Mouse (Mus musculus): ENCODE measurements around the gene Lrfn4.
"Not testable (repeated sequence)": the region's sequence is repeated elsewhere in the genome, so short reads cannot be mapped to it uniquely, and the experiment has no call there.

The Lrfn4 gene

DNA sequence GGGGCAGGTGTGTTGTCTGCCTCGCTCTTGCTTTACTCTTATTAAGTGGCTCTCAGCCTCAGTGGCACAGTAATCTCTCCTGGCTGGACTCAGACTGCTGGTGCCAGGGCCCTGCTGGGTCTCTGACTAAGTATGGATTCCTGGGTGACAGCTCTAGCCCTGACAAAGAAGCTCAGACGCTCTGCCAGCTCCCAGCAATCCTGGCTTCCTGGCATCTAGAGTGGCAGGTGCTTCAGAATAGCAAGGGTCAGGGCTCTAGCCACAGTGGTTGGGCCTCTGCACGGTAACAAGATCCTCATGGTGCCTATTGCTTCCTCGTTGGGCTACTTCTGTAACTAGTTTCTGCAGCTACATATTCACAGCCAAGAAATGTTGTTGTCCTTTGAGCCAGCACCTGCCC is 5.4 kb downstream of the Lrfn4 start:
- CTCF ChIA-PET: no interaction called here

DNA sequence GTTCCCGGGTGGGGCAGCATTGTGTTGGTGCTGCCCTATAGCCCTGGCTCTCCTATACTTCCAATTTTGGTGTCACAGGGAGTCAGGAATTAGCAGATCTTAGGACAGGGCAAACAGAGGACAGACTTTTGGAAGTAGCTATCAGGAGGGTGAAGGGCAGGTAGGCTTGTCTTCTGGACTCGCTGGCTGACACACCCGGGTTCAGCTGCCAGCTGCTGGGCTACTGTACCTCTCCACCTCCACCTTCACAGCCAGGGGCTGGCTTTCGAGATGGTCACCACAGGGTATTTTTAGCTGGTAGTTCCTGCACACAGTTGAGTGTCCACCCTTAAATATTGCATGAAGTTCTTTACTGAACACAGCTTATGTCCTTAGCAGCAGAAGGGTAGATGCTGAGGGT is 7.0 kb downstream of the Lrfn4 start:
- CTCF ChIA-PET: no interaction called here

DNA sequence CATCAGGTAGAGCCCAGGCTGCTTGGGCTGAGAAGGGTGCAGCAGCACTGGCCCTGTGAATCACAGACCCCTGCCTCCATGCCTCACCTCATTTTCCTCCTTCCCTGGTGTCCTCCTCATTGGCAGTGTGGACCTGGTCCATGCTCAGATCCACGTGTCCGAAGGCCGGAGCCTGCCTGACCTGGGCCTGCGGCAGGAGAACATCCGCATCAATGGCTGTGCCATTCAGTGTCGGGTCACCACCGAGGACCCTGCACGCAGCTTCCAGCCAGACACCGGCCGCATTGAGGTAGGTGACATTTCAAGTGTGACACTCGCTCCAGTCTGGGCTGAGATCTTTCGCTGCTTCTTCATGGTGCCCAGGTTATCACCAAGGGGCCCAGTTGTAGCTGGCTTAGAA is 8.1 kb downstream of the Lrfn4 start:
- CTCF ChIA-PET: no interaction called here

DNA sequence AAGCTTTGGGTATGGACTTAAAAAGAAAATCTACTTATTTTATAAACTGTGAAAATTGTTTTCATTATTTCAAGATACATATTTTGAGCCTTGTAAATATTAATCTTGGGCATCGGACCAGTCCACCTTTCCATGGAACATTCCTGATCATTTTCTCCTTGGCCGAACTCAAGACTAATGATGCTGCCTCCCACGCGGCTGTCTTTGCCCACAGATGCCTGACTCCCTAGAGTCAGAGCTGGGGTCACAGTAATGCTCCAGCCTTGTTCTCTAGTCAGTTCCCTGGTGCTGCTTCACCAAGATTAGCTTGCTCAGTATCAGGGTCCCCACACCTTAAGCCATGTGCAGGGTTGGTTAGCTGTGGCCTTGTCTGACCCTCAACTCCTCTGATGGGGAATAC is 9.8 kb downstream of the Lrfn4 start:
- CTCF ChIA-PET: interaction anchor here (0.6 to 0.7 kb wide), 2 partner anchors 23 to 253 kb away, joined by 5 to 8 read pairs; no protein-coding TSS in a partner anchor

DNA sequence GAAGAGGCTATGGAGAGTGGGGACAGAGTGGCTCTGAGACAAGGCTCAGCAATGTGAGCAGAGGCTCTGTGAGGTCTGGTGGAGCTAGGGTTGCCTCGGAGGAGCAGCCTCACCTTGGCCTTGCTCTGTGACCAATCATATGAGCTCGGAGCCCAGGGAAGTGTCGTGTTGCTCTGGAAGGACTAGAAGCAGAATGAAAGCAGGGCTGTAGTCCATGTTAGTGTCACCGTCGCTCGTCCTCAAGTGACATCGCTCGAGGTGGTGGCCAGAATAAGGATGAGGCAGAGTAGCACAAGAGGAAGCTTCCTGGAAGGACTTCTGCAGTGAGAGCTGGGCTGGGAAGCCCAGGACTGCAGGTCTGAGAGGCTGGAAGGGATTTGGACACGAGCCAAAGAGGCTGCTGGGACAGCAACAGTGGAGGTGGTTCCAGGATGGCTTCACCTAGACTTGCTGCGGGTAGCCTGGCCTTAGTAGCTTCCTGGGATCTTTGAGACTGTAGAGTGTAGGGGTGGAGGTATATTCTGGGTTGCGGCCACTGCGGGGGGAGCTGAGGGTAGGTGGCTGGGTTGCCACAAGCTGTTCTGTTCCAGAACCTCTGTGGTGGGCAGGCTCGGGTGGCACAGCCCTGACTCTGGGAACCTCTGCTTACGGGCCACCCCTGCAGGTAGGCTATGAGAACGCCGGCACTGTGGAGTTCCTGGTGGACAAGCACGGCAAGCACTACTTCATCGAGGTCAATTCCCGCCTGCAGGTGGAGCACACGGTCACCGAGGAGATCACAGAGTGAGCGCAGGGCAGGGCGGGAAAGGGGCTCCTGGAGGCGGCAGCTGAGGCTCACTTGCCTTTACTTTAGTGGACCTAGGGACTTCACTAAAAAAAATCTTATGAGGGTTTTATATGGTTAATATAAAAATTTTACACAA is 11.4 kb downstream of the Lrfn4 start:
- CTCF ChIA-PET: interaction anchor here (0.6 kb wide), 1 partner anchor 61 kb away, joined by 3 read pairs; no protein-coding TSS in a partner anchor

DNA sequence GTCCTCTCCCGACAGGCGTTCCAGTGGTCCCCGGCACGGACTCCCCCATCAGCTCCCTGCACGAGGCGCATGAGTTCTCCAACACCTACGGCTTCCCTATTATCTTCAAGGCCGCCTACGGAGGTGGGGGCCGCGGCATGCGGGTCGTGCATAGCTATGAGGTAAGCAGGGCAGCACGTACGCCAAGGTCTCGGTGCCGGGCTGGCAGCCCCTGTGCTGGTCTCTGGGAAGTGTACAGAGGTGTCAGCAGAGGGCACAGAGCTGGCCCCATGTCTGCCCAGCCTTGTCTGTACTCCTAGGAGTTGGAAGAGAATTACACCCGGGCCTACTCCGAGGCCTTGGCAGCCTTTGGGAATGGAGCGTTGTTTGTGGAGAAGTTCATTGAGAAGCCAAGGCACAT is 13.0 kb downstream of the Lrfn4 start:
- CTCF ChIA-PET: no interaction called here

DNA sequence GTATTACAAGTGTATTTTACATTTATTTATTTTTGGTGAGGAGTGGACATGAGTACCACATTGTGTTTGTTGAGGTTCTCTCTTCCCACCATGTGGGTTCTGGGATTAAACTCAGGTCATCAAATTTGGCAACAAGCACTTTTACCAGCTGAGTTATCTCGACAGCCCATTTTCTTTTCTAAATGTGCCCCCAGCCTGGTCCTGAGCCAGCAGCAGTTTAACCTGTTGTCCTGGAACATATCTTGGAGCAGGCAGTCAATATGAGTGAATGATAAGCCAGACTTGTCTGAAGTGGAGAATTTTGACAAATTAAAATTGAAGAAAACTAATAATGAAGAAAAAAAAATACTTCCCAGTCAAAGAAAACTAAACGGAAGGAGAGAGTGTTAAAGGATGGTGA is 19.4 kb downstream of the Lrfn4 start:
- CTCF ChIA-PET: no interaction called here

DNA sequence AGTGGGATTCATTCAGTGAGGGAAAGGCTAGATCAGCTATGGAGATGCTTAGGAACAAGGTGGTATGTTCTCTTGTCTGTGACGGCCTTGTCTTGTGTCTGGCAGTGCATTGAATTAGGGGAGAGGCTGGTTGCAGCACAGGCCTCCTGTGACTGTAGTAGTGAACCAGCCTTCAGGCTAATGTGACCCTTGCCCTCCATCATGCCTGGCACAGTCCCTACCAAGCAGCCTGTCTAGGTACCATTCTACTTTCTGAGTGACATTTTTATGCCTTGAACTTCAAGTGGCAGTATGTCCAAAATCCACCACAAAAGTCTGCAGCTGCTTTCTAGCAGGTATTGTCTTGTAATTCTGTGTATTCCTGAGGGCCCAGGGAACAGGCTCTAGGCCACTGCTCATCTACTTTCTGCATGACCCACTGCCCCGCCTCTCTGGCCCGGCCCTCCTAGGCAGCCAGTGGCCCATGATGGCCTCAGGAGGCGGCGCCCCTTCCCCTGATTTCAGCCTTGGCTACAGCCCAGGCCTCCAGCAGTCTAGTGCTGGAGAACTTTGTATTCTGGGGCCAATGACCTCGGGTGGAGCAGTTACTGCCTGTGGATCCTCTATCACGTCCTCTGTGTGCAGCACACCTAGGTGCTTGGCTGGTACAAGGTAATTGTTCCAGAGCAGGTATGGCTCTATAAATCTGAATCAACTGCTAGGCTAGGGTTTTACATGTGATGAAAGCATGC is 21.5 kb downstream of the Lrfn4 start:
- CTCF ChIA-PET: no interaction called here

DNA sequence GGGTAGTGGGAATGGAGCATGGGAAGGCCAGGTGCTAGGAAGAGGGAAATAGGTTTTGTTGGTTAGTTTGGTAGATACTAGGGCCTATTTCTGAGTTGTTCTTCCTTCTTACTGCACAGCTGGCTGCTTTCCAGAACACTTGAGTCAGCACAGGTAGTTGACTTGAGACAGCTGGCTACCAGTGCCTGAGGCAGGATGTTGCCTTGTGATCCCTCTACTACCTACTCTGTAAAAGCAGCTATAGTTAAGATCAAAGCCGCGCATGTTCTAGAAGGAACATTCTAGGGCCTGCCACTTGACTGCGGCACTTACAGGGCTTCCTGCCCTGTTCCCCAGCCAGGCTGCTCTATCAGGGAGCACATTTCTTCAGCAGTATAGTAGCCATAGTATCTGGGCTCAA is 25.4 kb downstream of the Lrfn4 start:
- CTCF ChIA-PET: no interaction called here

DNA sequence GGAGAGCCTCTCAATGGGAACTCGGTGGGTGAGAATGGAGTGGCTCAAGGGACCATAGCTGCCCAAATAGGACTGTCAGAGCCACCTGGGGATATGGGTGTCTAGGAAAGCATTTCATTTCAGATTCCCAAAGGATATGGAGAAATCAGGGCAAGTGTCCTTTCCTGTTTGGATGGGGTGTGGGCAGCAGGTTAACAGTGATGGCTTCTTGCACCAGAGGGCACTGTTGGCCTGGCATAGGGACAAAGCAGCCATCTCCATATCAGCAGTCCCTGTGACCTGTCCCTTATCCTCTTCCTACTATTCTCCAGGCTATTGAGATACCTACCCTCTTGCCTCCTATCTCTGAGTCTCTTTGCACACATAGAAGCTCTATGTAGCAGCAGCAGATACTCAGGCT is 26.4 kb downstream of the Lrfn4 start:
- CTCF ChIA-PET: no interaction called here

DNA sequence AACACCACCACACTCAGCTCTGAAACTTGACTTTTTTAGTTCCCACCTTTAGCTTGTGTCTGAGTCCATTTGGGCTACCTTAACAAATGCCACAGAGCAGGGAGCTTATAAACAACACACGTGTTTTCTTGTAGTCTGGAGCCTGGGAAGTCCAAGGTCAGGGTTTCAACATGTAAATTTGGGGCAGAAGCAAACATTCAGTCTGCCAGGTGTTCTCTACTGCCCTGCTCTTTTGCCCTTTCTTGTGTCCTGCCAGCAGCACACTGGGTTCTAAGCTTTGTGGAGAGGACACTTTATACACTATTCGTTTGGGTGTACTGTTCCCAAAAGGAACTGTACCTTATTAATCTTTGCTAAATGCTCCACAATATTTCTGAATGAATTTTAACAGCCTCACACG is 27.0 kb downstream of the Lrfn4 start:
- CTCF ChIA-PET: no interaction called here

DNA sequence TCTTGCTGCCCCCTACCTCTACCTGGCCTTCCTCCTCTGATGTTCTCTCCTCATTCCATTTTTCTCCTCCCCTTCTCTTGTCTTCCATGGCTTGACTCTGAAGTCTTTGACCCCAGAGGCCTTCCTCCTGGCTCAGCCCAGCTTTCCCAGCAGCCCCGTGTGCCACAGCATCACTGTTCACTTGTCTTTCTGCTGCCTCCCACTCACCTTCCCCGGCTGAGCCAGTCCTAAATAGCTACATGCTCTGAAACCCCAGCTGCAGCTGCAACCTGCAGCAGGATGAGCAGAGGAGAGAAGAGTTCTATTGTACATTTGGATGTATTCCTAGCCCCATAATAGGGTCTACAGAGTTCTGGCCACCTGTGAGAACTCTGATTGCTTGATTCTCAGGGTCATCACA is 28.0 kb downstream of the Lrfn4 start:
- CTCF ChIA-PET: no interaction called here

DNA sequence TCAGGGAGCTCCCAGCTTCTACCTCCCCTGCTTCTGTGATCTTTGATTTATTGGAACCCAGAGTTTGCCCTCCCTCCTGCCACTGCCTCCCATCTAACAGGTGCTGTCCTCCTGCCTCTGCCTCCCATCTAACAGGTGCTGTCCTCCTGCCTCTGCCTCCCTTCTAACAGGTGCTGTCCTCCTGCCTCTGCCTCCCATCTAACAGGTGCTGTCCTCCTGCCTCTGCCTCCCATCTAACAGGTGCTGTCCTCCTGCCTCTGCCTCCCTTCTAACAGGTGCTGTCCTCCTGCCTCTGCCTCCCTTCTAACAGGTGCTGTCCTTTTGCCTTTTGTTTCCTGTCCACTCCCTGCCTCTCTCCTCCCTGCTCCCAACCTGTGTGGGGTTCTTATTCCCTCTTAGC is 28.7 kb downstream of the Lrfn4 start:
- CTCF ChIA-PET: not testable (repeated sequence)

DNA sequence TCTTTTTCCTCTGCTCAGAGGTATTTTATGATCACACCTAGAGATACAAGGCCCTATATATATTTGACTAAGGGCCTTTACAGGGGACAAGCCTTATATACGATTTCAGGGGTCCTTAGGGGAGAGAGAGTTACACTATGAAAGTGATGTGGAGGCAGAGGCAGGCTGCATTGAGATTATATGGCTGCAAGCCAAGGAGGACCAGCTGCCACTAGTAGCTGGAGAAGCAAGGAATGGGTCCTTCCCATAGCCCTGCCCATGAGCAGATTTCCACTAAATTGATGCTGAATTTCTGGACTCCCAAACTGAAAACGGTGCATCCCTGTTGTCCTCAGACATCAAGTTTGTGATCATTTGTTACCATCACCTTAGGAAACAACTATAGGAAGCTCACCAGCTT is 31.6 kb downstream of the Lrfn4 start:
- CTCF ChIA-PET: no interaction called here

DNA sequence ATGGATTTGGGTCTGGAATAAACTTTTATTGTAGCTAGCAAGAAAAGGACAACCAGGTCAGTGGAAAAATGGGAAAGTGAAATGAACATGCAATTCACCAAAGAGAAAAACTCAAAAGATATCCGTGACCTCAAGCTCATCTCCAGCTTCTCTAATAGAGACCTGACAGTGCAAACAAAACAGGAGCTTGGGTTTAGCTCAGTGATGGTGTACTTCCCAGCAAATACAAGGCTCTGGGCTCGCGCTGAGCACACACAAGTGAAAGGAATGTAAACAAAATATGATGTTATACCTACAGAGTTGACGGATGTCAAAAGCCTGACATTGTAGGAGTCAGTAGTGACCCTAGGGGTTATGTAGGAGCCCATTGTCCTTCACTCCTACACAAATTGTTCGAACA is 36.2 kb downstream of the Lrfn4 start:
- CTCF ChIA-PET: interaction anchor here (0.6 kb wide), 1 partner anchor 56 kb away, joined by 3 read pairs; no protein-coding TSS in a partner anchor

DNA sequence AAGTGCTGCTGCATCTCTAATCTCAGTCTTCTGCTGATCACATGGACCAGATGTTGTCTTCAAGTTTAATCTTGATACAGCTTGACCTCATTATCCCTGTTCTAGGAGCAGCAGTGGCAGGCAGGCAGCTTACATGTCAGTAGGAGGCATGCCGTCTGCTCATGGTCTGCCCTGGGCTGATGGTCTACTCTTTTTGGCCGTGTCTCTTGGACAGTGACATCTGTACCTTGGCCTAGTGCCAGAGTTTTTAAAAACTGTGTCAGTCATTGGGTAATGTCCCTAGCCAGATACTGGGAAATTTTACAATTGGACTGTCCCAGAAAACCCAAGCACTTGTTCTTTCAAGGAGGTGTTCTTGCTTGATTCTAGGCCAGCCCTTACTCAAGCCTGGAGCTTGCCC is 36.7 kb downstream of the Lrfn4 start:
- CTCF ChIA-PET: no interaction called here

DNA sequence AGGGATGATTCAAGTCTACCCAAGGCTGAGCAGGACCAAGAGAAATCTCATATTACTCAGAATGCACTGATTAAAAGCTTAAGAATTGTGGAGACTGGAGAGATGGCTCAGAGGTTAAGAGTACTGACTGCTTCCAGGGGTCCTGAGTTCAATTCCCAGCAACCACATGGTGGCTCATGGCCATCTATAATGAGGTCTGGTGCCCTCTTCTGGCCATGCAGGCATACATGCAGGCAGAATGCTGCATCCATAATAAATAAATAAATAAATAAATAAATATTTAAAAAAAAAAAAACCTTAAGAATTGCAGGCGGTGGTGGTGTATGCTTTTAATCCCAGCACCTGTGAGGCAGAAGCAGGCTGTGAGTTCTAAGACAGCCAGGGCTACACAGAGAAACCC is 42.2 kb downstream of the Lrfn4 start:
- CTCF ChIA-PET: interaction anchor here (0.7 kb wide), 1 partner anchor 461 kb away, joined by 3 read pairs; no protein-coding TSS in a partner anchor

DNA sequence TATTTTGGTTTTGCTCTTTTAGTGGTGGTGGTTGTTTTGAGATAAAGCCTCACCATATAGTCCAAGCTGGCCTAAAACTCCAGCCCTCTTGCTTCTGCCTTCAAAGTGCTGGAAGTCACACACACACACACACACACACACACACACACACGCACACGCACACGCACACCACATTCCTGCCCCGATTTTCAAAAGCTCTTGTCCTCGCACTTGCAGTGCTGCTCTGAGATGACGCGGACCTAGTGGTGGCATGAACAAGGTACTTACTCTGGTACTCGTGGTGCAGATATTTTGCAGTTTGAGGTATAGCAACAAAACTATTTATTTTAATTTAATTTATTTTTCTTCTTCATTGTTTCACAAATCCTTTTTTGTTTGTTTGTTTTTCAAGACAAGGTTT is 43.0 kb downstream of the Lrfn4 start:
- CTCF ChIA-PET: no interaction called here

DNA sequence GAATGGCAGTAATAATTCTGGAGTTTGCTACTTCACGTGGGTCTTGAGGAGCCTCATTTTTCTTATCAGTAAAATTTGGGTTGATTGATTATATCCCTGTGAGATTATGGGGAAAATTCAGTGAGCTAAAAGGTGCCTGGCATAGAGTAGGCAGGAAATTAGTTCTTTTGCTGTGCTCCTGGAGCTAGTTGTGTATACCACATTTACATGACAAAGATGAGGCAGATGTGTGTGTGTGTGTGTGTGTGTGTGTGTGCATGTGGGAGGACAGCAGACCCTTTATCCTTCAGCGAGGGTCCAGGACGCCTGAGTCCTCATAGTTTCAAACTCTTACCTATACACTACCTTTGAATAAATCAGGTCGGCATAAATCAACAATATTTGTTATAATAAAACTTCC is 43.4 kb downstream of the Lrfn4 start:
- CTCF ChIA-PET: no interaction called here

DNA sequence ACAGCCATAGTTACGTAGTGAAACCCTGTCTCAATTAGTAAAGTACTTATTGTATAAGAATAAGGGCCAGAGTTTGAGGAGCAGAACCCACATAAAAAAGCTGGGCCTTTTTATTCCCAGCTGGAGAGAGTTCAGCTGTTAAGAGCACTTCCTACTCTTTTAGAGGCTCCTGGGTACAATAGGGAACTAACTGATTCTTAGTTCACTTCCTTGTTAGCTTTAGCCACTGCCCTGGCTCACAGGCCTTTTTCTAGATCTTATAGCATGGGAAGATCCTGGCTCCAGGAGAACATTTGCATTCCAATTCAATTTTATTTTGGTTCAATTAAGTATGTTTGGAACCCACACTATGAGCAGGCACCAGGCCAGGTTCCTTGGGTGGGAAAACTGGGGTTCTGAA is 43.8 kb downstream of the Lrfn4 start:
- CTCF ChIA-PET: no interaction called here

DNA sequence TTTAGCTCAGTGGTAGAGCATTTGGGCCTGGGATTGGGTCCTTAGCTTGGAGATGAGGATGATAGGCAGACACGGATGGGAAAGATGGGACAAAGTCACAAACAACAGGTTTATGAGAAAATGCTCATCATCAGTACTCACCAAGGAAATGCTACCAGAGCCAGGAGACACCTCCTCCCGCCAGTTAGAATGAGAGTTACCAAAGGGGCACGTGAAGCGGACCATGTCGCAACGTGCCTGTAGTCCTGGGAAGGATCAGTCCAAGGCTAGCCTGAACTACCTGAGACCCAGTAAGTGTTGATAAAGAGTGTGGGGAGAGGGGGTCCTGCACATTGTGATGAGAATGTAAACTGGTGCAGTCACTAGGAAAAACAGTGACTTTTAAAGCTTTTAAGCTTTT is 44.7 kb downstream of the Lrfn4 start:
- CTCF ChIA-PET: no interaction called here

DNA sequence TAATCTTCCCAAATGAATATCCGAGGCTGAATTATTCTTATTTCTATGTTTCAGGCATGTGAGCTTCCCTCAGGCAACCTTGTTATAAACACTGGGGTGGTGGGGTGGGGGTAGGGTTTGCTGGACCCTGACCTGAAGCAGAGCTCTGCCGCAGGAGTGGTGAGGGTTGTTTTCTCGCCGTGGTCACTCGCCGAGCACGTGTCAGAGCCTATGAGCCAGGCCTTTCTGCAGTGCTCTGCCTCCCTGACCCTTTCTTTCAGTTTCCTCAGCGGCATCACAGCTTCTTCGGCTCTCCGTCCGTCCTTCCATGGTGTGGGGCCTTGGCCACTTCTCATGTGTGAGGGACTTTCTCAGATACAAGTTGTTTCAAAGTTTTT is 45.2 kb downstream of the Lrfn4 start:
- CTCF ChIA-PET: no interaction called here

Measured in spleen, embryonic (tissue).